8 mouse cellular contexts compared by ENCODE assay signal in genomic region chr2:132030418-132031363, GRCm38 (mm10). TPM values are rescaled to one million over a fixed set of nuclear protein-coding genes. Genes with fewer than 3 reads are reported as not detected.
A peak's percentile ranks its signal among the peaks of the same experiment; 100 is the strongest.
DNase-seq lines count a peak whose midpoint lies in the region; ATAC-seq and TF ChIP-seq lines count a peak whose summit lies in the region.

No protein-coding gene starts in this region.

- no peak for DNase-seq in kidney, adult 18-20 months
- DNase-seq in brain, adult 2 months (ENCODE audit: low read depth, low spot score) = peak; percentile 89
- peak; percentile 53 for DNase-seq in gastrocnemius, postnatal 25 days
- DNase-seq in layer of hippocampus, postnatal 36 days = peak; percentile 37 to 45
- DNase-seq in midbrain, postnatal 0 days (ENCODE audit: low spot score) = peak; percentile 71
- no peak for DNase-seq in thymus, postnatal 0 days (ENCODE audit: low spot score)

- H3K4me2 ChIP-seq in kidney, embryonic 15.5 days = peak overlapping the region; percentile 97
- H3K4me2 ChIP-seq in midbrain, postnatal 0 days (ENCODE audit: low read depth, low read length, poor library complexity, severe bottlenecking) = peak overlapping the region; percentile 93

- TF ChIP-seq CTCF in midbrain, postnatal 0 days (IDR thresholded peaks at IDR 0.05) = no peak

- peaks cover 37% of the 10 kb centered on the region for H3K4me1 ChIP-seq in kidney, embryonic 15.5 days
- peaks cover 8% of the 10 kb centered on the region; the same call in 1 of the 2 replicates for H3K4me1 ChIP-seq in midbrain, postnatal 0 days (ENCODE audit: insufficient read depth, low read length)

- peak overlapping the region; percentile 66 for H3K4me3 ChIP-seq in kidney, embryonic 15.5 days (replicated peaks)
- H3K4me3 ChIP-seq in midbrain, postnatal 0 days (ENCODE audit: low read depth, low read length) = peak overlapping the region; percentile 54

- peaks cover 44% of the 10 kb centered on the region for H3K27me3 ChIP-seq in kidney, embryonic 15.5 days
- no peaks in the 10 kb centered on the region for H3K27me3 ChIP-seq in midbrain, postnatal 0 days (ENCODE audit: insufficient read depth, low read length)

- 18% methylated on average over 23 of the region's 23 CpGs for WGBS in kidney, embryonic 15.5 days
- 3% methylated on average over 23 of the region's 23 CpGs for WGBS in midbrain, postnatal 0 days

- no peaks in the 10 kb centered on the region for H3K36me3 ChIP-seq in kidney, embryonic 15.5 days
- H3K36me3 ChIP-seq in midbrain, postnatal 0 days (ENCODE audit: insufficient read depth, low read length) = no peaks in the 10 kb centered on the region

- peak overlapping the region; percentile 30; the same call in 1 of the 2 replicates for H3K27ac ChIP-seq in kidney, embryonic 15.5 days
- peak overlapping the region; percentile 87 for H3K27ac ChIP-seq in midbrain, postnatal 0 days (ENCODE audit: low read depth, low read length)

- H3K9ac ChIP-seq in kidney, embryonic 15.5 days = no peak overlapping the region; the same call in 1 of the 2 replicates
- peak overlapping the region; percentile 68 for H3K9ac ChIP-seq in midbrain, postnatal 0 days (replicated peaks; ENCODE audit: low read length, poor library complexity, severe bottlenecking)

- ATAC-seq in kidney, embryonic 15.5 days (replicated peaks; ENCODE audit: low FRiP score) = no peak
- peak; percentile 31; the same call in 1 of the 2 replicates for ATAC-seq in midbrain, postnatal 0 days (ENCODE audit: low FRiP score)
- ATAC-seq in megakaryocyte-erythroid progenitor cell, adult 5-6 weeks (replicated peaks; ENCODE audit: low FRiP score, low TSS enrichment, poor library complexity, severe bottlenecking) = no peak

- H3K9me3 ChIP-seq in kidney, embryonic 15.5 days (replicated peaks) = no peaks in the 10 kb centered on the region
- no peaks in the 10 kb centered on the region for H3K9me3 ChIP-seq in midbrain, postnatal 0 days (ENCODE audit: low read length)

RNA-seq across cellular contexts. Expression of gene Rassf2, which starts 0.6 kb away (rescaled TPM):
- polyA plus RNA-seq in kidney, embryonic 15.5 days (2015; fragmentation: Nextera tagmentation; extraction: Ambion mirVana) = 8.4 and 11.3 TPM in 2 replicates
- 1 to 10 TPM; 5.7 to 6.8 TPM for total RNA-seq in gastrocnemius, postnatal 25 days (2021)
- 10 to 100 TPM; 37.2 to 39.4 TPM for total RNA-seq in layer of hippocampus, postnatal 36 days (2021)
- total RNA-seq in midbrain, postnatal 0 days (2014; rRNA removed) = 32.0 and 37.8 TPM in 2 replicates
- polyA plus RNA-seq in midbrain, postnatal 0 days (2015; fragmentation: Nextera tagmentation; extraction: Ambion mirVana) = 15.9 and 16.7 TPM in 2 replicates
- 4.3 and 10.8 TPM in 2 replicates for total RNA-seq in megakaryocyte-erythroid progenitor cell, adult 5-6 weeks (2014; fragmentation: Nextera tagmentation)
- total RNA-seq in megakaryocyte-erythroid progenitor cell, adult 5-6 weeks (2017) = 2.3 and 4.8 TPM in 2 replicates
- 25.1 and 27.6 TPM in 2 replicates for polyA plus RNA-seq in thymus, postnatal 0 days (2015; fragmentation: Nextera tagmentation; extraction: Ambion mirVana)

Comparison
In these comparisons a context has a peak if more than half of its experiments do, and no peak if none do; other contexts are left out.
1. DNase-seq: peak in brain, adult 2 months (single experiment), gastrocnemius, postnatal 25 days (single experiment), layer of hippocampus, postnatal 36 days (2 of 2) and midbrain, postnatal 0 days (single experiment); none in kidney, adult 18-20 months (single experiment) and thymus, postnatal 0 days (single experiment).